Mouse (Mus musculus) embryonic facial prominence, embryonic 14.5 days (tissue): Measurements from ENCODE around the gene Actl11. TPM values are rescaled to one million over a fixed set of nuclear protein-coding genes. Genes with fewer than 3 reads are reported as not detected.

Source experiments
- ATAC-seq: fragments of 200-750 bp; cut with Nextera tagmentation; 2 replicates; pipeline ENCODE4 v1.8.0; 2017; ENCODE audit warnings: low read depth, moderate number of reproducible peaks, moderate TSS enrichment
- DNase-seq: peaks from one replicate; pipeline ENCODE4 v3.0.0-alpha.2; 2015; ENCODE audit warnings: low spot score
- H3K27ac ChIP-seq: fragments of 300-500 bp; sonication (generic); replicated peaks from 2 replicates; pipeline ENCODE4 v1.5.1; 2014; ENCODE audit warnings: low read depth, mild to moderate bottlenecking, low read length, moderate library complexity
- H3K27me3 ChIP-seq: fragments of 300-500 bp; sonication (generic); replicated peaks from 2 replicates; pipeline ENCODE4 v1.6.1; 2014; ENCODE audit warnings: low read length; ENCODE audit not compliant: control insufficient read depth, insufficient read depth
- H3K36me3 ChIP-seq: fragments of 300-500 bp; sonication (generic); 2 replicates; pipeline ENCODE4 v1.6.1; 2014; ENCODE audit warnings: low read length, mixed read lengths; ENCODE audit not compliant: control insufficient read depth, insufficient read depth
- H3K4me1 ChIP-seq: fragments of 300-500 bp; sonication (generic); 2 replicates; pipeline ENCODE4 v1.6.1; 2014; ENCODE audit warnings: antibody characterized with exemption, low read length; ENCODE audit not compliant: control insufficient read depth, insufficient read depth
- H3K4me2 ChIP-seq: fragments of 300-500 bp; sonication (generic); 2 replicates; pipeline ENCODE4 v1.6.1; 2014; ENCODE audit warnings: low read depth, mild to moderate bottlenecking, low read length, moderate library complexity, mixed read lengths
- H3K4me3 ChIP-seq: fragments of 300-500 bp; sonication (generic); 2 replicates; pipeline ENCODE4 v1.5.1; 2014; ENCODE audit warnings: low read depth, mild to moderate bottlenecking, low read length
- H3K9ac ChIP-seq: fragments of 300-500 bp; sonication (generic); 2 replicates; pipeline ENCODE4 v1.6.1; 2014; ENCODE audit warnings: low read depth, mild to moderate bottlenecking, low read length, moderate library complexity, mixed read lengths
- H3K9me3 ChIP-seq: fragments of 300-500 bp; sonication (generic); 2 replicates; pipeline ENCODE4 v1.6.1; 2016; ENCODE audit warnings: low read length; ENCODE audit not compliant: control insufficient read depth
- WGBS: fragments of 180-500 bp; shearing (Covaris S2); extraction: QIAGEN DNeasy Blood & Tissue Kit; methylation state at CpG from one replicate; pipeline ENCODE4 v1.1.7; 2014; 5-methylcytosine and 5-hydroxymethylcytosine counted together
- polyA plus RNA-seq: library from polyadenylated mRNA; unstranded; fragments of >200 nt; fragmentation: Nextera tagmentation; extraction: Ambion mirVana; gene quantifications from 2 replicates; pipeline ENCODE4 v1.2.1, GENCODE M21; 2014

Gene Actl11
- polyA plus RNA-seq, 1 experiment from 2014 or later: not detected

- peaks cover 32% of the 10 kb centered on the region for H3K36me3 ChIP-seq
Measured at GRCm38 (mm10) chr9:107970311-107970710, 42.0 kb downstream of the Actl11 start.

GRCm38 (mm10) chr9:107971690-107972541 lies 43.6 kb downstream of the Actl11 start:
- Histone ChIP-seq H3K4me2 (no peak overlapping the region), H3K4me1 (0 out of 2 replicates have a peak, but pooled peaks cover 5% of the 10 kb centered on the region), H3K9me3 (no peaks in the 10 kb centered on the region), H3K9ac (no peak overlapping the region), H3K27me3 (no peaks in the 10 kb centered on the region), H3K4me3 (no peak overlapping the region), H3K27ac (no peak overlapping the region), H3K36me3 (peaks cover 32% of the 10 kb centered on the region)
- ATAC-seq: no peak
- WGBS: 75% methylated on average over 8 of the region's 8 CpGs
- no peak for DNase-seq

More at GRCm38 (mm10) chr9:107970311-107970710, 42.0 kb downstream of the Actl11 start:
- no peak for ATAC-seq
- Histone ChIP-seq H3K4me1 (0 out of 2 replicates have a peak, but pooled peaks cover 2% of the 10 kb centered on the region), H3K4me3 (no peak overlapping the region), H3K9me3 (no peaks in the 10 kb centered on the region), H3K27ac (no peak overlapping the region), H3K4me2 (no peak overlapping the region), H3K9ac (no peak overlapping the region), H3K27me3 (no peaks in the 10 kb centered on the region)
- DNase-seq: no peak
- 91% methylated on average over 5 of the region's 5 CpGs for WGBS

- Histone ChIP-seq H3K4me2 (no peak overlapping the region), H3K4me3 (no peak overlapping the region), H3K27ac (no peak overlapping the region), H3K9me3 (no peaks in the 10 kb centered on the region), H3K36me3 (peaks cover 20% of the 10 kb centered on the region; the same call in 1 of the 2 replicates), H3K27me3 (no peaks in the 10 kb centered on the region), H3K9ac (no peak overlapping the region), H3K4me1 (0 out of 2 replicates have a peak, but pooled peaks cover 5% of the 10 kb centered on the region)
- DNase-seq (no peak), ATAC-seq (no peak)
- WGBS: 74% methylated on average over 10 of the region's 10 CpGs
Measured at GRCm38 (mm10) chr9:107974491-107975171, 46.4 kb downstream of the Actl11 start.

- H3K27ac ChIP-seq: peak within 1 kb of the TSS; percentile 42; the same call in 1 of the 2 replicates
- no peak for ATAC-seq
- DNase-seq: peak; percentile 27
- peak within 1 kb of the TSS; percentile 0; the same call in 1 of the 2 replicates for H3K4me2 ChIP-seq
- H3K27me3 ChIP-seq: no peaks in the 10 kb centered on the region
- H3K36me3 ChIP-seq: 0 out of 2 replicates have a peak, but pooled peaks cover 11% of the 10 kb centered on the region
- H3K9ac ChIP-seq: no peak within 1 kb of the TSS
- H3K4me3 ChIP-seq: no peak within 1 kb of the TSS
- WGBS: 71% methylated on average over 12 of the region's 12 CpGs
- H3K9me3 ChIP-seq: no peaks in the 10 kb centered on the region
- H3K4me1 ChIP-seq: peaks cover 11% of the 10 kb centered on the region
Measured at GRCm38 (mm10) chr9:107975399-107976386, 47.4 kb downstream of the Actl11 start, which contains the start of gene Uba7. TSS of gene Uba7 (plus strand) at chr9:107975505.

GRCm38 (mm10) chr9:107978815-107979214 lies 50.5 kb downstream of the Actl11 start:
- no peaks in the 10 kb centered on the region for H3K9me3 ChIP-seq
- H3K27me3 ChIP-seq: no peaks in the 10 kb centered on the region
- no peak overlapping the region for H3K4me3 ChIP-seq
- 87% methylated on average over 11 of the region's 12 CpGs for WGBS
- ATAC-seq (no peak), DNase-seq (no peak)
- no peaks in the 10 kb centered on the region for H3K36me3 ChIP-seq
- H3K9ac ChIP-seq: no peak overlapping the region
- H3K27ac ChIP-seq: no peak overlapping the region
- peaks cover 33% of the 10 kb centered on the region for H3K4me1 ChIP-seq
- H3K4me2 ChIP-seq: no peak overlapping the region

Other genes starting within 250 kb of the Actl11 start
- 0.79 and 1.5 TPM in 2 replicates for gene Gnat1, start 248.8 kb upstream of the Actl11 start, polyA plus RNA-seq
- 32.8 and 36.9 TPM in 2 replicates for gene Sema3f, start 218.0 kb upstream of the Actl11 start, polyA plus RNA-seq
- gene Rbm5, start 157.5 kb upstream of the Actl11 start, polyA plus RNA-seq: 145 and 159 TPM in 2 replicates
- 52.2 and 61.0 TPM in 2 replicates for gene Rbm6, start 55.2 kb upstream of the Actl11 start, polyA plus RNA-seq
- 11.4 and 11.8 TPM in 2 replicates for gene Mon1a, start 40.3 kb upstream of the Actl11 start, polyA plus RNA-seq
- 2.8 and 3.1 TPM in 2 replicates for gene Mst1r, start 21.6 kb upstream of the Actl11 start, polyA plus RNA-seq
- 2.2 and 2.6 TPM in 2 replicates for gene Camkv, start 7.2 kb downstream of the Actl11 start, polyA plus RNA-seq
- gene Traip, start 21.7 kb downstream of the Actl11 start, polyA plus RNA-seq: 15.5 and 23.4 TPM in 2 replicates
- 25.5 and 28.1 TPM in 2 replicates for gene Uba7, start 47.0 kb downstream of the Actl11 start, polyA plus RNA-seq
- gene Gm20661, start 54.6 kb downstream of the Actl11 start, polyA plus RNA-seq: 5.9 and 6.9 TPM in 2 replicates
- gene Inka1, start 57.4 kb downstream of the Actl11 start, polyA plus RNA-seq: 77.7 and 84.8 TPM in 2 replicates
- gene Cdhr4, start 64.0 kb downstream of the Actl11 start, polyA plus RNA-seq: 8.6 and 12.5 TPM in 2 replicates
- 0.56 TPM in 1 of 2 replicates, not detected in the other for gene Gm20662, start 67.9 kb downstream of the Actl11 start, polyA plus RNA-seq
- 29.0 and 31.5 TPM in 2 replicates for gene Ip6k1, start 74.0 kb downstream of the Actl11 start, polyA plus RNA-seq
- 36.6 and 37.0 TPM in 2 replicates for gene Gmppb, start 120.8 kb downstream of the Actl11 start, polyA plus RNA-seq
- gene Amigo3, start 124.7 kb downstream of the Actl11 start, polyA plus RNA-seq: 4.1 and 4.6 TPM in 2 replicates
- 0.89 and 1.5 TPM in 2 replicates for gene Mst1, start 152.0 kb downstream of the Actl11 start, polyA plus RNA-seq
- 22.9 and 30.2 TPM in 2 replicates for gene Rnf123, start 154.9 kb downstream of the Actl11 start, polyA plus RNA-seq
- 39.9 and 48.6 TPM in 2 replicates for gene Apeh, start 166.1 kb downstream of the Actl11 start, polyA plus RNA-seq